Mouse (Mus musculus): ENCODE measurements around the gene Spic. TPM values are rescaled to one million over a fixed set of nuclear protein-coding genes. Genes with fewer than 3 reads are reported as not detected.
"Not testable (repeated sequence)": the region's sequence is repeated elsewhere in the genome, so short reads cannot be mapped to it uniquely, and the experiment has no call there.

Spic gene
- not detected for total RNA-seq (2021)

DNA sequence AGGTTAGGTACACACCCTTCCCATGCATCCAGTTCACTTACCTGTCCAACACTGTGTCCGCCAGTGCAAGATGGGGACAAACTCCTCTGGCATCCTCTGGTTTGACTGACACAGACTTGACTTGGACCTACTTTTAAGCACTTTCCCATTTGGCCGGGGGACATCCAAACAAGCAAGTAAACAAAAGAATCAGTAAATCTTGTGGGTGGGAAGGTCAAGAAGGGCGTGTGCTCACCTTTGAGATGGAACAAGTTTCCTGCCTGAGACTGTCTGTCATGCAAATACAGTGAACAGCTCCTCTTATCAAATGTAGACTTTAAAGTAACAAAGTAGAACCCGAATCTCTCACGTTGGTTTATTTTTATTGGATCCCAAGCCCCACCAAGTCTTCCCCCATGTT is at the start of gene Spic:
Gene Spic, minus strand, starts transcription at position 91 of the 400 bp plus-strand sequence.
- no peak for DNase-seq (ENCODE audit: extremely low spot score in 1 of 2, low spot score in 1 of 2)

DNA sequence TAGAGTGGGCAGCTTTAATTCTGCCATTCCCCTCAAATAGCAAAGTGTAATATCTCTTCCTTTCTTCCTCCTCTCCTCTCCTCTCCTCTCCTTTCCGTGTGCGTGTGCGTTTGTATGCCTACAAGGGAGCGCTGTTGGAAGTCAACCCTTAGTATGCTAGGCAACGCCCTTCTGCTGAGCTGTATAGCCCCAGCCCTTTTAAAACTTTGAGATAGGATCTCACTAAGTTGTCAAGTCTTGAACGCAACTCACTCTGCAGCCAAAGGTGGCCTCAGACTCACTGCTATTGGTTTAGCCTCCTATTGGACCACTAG is 47.5 kb upstream of the Spic start:
- no peak for DNase-seq (ENCODE audit: extremely low spot score in 1 of 2, low spot score in 1 of 2)

DNA sequence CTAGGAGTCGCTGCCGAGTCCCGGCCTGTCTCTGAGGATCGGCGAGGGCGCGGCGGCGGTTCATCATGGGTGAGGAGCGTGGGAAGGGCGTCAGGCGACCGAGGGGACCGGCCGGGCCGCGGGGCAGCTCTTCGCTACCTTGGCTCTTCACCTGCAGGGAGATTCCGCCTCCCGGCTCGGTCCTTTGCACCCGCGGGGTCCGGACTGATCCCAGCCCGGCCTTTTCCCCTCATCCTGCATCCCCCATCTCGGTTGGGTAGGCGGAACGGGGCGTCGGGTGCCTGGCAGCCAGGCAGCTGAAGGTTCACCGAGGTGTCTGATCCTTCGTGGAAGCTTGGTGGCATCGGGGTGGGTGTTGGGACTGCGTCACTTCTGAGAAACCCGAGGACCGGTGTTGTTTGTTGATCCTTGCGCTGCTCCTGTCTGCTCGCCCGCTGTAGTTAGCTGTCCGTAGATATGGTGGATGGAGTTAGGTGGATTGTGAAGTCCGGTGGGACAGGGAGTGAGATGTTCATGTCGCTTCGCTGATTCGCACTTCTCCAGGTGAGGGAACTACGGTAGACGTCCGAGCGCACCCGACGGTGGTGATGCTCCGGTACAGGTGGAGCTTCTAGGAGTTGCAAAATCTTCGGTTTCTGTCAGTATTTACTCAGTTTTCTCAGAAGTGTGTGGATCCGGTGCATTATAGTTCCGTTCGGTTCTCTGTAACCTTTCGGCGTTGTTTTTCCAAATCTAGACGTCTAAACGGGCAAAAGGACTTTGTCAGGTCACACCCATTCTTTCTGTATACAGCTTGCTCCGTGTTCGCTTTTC is 46.9 kb upstream of the Spic start:
- peak; percentile 16 to 29 for DNase-seq (ENCODE audit: extremely low spot score in 1 of 2, low spot score in 1 of 2)

DNA sequence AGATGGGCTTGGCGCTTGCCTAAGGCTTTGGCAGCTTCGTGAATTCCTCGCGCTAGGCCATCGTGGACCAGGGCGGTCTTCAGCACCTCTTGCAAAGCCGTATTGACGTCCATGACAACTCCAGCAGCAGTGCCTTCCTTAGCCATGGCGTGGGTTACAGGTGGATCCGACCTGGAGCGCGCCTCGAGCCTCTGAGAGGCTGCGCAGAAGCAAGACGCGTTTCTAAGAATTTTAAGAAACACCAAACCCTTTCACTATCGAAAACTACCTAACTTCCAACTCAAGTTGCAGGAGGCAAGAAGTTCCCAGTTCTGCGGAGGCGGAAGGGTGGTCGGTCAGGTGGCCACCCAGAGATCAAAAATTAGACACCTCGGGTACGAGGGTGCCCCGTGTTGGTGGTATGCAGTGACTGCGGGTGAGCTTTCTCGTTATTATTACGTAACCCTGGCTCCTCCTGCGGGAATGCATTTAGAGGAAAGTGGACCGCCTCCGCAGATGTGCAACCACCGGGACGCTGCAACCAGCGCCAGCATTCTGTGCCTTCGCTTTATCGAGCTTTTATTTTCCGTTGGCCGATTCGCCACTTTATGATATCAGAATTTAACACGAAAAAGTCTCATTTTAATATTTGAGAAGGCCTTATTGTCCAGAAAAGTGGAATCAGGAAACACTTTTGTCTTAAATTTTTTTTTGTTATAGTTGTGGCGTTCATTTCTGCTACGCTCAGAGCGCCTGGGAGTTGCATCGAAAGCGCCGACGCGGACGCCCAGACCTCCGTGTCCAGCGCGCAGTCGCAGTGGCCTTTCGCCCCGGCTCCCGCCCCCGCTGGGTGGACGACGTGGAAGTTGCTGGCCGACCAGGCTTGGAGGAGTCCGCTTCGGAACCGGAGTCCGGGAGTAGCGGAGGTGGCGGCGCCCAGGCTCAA is 46.0 kb upstream of the Spic start, which contains the start of gene Arl1:
Gene Arl1, plus strand, starts transcription at position 288 of the 925 bp plus-strand sequence.
- peak; percentile 87 to 90 for DNase-seq (ENCODE audit: extremely low spot score in 1 of 2, low spot score in 1 of 2)

DNA sequence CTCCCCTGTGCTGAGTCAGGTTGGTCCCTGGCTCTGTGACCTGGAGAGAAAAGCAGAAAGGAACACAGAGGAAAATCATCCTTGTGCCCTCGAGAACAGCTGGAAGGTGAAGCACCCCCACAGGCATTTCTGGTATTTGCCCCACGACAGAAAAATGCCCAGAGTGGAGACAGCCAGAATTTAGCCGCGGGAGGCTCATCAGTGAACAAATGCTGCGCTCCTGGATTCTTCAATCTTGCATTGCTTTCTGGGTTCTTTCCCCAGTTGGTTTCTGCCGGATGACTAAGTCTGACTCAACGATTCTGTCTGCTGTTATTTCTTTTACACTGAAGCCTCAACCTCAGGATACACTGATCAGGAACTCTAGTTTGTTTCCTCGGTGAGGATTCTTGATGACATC is 43.4 kb upstream of the Spic start:
- no peak for DNase-seq (ENCODE audit: extremely low spot score in 1 of 2, low spot score in 1 of 2)

DNA sequence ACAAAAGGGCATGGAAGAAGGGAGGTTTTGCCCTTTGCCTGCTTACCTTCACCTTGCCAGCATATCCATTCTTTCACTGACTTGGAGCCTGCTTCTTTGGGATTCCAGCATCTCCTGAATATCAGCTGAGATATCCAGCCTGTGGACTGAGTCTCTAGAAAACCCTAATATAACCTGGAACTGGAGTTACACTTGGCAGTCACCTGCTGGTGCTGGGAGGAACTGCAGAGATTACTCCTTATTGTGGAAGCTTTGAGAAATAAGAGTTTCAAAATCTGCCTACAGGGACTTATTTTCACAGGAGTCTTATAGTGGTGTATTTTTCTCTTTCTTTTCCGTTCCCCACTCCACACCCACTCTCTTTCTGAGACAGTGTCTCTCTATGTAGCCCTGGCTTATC is 42.3 kb upstream of the Spic start:
- DNase-seq (ENCODE audit: extremely low spot score in 1 of 2, low spot score in 1 of 2) = peak in 1 of 2 experiments; percentile 56

DNA sequence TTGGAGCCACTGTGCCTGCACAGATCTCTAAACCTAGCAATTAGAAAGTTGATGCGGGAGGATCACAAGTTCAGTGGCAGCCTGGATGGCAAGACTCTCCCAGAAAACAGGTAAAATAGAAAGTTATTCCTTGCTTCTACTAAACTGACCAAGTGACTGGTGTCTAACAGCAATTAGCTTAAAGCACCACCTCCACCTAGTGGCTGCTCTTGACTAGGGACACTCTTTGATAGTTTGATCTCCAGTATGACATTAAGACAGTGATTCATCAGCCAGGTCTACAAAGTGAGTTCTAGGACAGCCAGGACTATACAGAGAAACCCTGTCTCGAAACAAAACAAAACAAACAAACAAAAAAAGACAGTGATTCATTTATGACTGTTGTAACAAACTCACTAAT is 40.5 kb upstream of the Spic start:
- DNase-seq (ENCODE audit: extremely low spot score in 1 of 2, low spot score in 1 of 2) = no peak

DNA sequence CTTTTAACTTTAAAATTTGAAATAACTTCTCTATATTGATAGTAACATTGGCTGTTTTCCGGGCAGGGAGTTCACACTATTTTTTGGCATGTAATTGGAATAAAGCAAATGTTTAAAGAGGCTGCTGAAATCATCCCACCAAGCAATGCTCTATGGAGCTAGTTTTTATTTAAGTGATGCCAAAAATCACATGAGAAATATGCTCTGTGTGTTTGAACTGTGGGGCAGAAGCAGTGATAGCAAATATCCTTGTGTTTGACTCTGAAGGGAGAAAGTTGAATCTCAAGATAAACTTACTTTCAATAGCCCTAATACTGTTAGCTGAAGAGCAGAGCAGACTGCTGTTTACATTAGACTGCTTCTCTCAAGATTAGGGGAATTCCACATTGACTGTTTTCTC is 34.8 kb upstream of the Spic start:
- DNase-seq (ENCODE audit: extremely low spot score in 1 of 2, low spot score in 1 of 2) = no peak

DNA sequence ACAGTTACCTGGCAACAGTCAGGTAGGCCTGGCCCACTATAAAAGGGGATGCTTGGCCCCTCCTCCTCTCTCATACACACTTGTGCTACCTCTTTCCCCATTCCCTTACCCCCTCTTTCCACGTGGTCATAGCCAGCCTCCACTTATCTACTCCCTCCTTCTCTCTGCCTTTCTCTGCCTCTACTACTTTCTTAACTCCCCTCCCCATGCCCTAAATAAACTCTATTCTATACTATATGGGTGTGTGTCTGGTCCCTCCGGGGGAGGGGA is 32.9 kb upstream of the Spic start:
- no peak for DNase-seq (ENCODE audit: extremely low spot score in 1 of 2, low spot score in 1 of 2)

DNA sequence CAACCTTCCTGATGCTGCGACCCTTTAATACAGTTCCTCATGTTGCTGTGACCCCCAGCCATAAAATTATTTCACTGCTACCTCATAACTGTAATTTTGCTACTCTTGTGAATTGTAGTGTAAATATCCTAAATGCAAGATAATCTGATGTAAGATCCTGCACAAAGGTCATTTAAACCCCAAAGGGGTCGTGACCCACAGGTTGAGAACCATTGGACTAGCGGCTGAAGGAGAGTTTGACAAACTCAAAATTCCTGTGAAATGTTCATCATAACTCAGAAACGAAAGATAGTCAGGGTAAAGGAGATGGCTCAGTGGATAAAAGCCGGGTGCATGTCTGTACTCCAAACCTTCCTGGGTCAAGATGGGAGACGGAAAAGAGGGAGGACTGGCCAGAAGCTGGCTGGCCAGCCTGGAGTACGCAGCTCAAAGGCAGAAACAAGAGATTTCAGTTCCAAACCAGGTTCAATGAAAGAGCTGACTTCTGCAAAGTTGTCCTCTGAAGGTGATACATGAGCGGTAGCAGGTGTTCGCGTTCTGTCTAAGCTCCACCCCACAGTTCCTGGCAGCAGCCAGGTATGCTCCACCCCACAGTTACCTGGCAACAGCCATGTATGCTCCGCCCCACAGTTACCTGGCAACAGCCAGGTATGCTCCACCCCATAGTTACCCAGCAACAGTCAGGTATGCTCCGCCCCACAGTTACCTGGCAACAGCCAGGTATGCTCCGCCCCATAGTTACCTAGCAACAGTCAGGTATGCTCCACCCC is 32.4 kb upstream of the Spic start:
- DNase-seq (ENCODE audit: extremely low spot score in 1 of 2, low spot score in 1 of 2) = no peak

DNA sequence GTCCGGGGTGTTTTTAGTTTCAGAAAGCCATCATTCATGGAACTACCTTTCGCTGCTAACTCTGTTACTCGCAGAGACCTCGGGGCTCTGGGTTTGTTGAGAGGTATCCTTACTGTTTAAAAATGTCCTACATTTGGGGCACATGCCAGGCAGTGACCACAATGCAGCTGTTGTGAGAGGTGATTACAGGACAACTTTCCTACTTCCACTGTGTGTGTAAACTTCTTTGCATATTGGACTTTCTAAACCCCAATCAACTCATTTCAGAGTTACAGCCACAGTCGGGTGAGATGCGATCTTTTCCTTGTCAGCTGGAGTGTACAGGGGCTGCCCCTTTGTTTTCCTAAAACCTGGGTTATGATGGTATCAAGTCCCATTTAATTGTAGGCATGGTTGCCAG is 30.8 kb upstream of the Spic start:
- no peak for DNase-seq (ENCODE audit: extremely low spot score in 1 of 2, low spot score in 1 of 2)

DNA sequence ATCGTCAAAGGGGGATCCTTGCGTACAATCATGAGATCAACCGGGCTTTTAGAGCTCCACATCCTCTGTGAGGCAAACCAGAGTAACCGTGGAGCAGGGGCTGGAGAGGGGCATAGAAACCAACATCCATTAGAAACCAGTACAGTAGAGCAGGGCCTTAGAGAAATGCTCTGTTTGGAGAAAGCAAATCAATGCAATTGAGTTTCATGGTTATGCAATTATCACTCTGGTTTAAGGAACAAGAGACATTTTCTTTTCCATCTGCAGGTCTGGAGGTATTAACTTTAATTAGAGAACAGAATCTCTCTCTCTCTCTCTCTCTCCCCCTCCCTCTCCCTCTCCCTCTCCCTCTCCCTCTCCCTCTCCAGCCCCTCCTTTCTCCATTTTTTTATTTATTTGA is 29.9 kb upstream of the Spic start:
- DNase-seq (ENCODE audit: extremely low spot score in 1 of 2, low spot score in 1 of 2) = no peak

DNA sequence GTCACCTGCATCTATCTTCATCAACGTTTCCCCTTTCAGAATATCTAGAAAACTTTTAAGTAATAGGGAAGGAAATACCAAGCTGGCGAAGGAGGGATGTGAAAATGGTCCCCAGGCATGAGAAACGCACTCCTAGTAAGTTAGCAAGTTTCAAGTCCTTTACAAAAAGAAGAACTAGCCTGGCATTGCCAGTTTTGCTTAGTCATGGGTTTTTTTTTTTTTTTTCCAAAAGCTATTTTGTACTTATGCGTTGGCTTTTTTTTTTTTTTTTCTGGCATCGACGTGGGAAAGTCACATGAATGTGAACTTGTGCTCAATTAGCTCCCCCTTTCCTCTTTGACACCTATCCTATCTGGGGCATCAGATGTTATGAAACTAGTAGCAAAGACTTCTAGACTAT is 27.5 kb upstream of the Spic start:
- no peak for DNase-seq (ENCODE audit: extremely low spot score in 1 of 2, low spot score in 1 of 2)

DNA sequence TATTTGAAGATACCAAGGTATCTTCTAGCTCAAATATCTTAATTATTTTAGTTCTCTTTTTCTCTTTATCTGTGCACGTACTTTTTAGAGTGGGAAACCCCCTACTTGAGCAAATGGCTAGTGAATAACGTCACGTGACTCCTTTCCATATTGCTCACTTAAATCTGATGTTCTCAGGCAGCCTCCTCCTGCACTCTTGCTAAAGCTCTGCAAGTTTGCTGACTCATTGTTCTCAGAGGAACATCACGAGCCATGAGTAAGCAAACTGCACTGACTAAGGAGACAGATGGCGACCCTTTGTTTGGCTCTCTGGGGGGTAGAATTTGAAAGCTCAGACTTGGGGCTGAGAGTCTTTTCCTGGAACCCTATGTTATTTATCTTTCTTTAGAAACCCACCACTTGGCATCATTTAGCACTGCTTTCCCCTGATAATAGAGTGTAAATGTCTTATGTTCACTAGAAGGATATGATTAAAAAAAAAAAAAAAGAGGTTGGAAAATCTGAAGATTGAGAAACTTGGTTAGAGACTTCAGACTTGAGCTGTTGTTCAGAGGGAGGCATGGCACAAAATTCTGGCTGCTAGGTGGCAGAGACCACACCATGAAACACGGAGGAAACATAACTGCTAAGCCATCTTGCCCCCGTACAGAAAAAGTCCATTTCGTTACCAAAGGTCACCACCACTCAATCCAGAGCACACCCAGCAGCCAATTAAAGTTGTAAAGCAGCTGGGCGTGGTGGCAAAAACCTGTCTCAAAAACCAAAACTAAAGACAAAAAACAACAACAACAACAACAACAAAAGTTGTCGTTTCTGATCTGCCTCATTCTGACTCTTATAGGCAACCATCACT is 24.1 kb upstream of the Spic start:
- no peak for DNase-seq (ENCODE audit: extremely low spot score in 1 of 2, low spot score in 1 of 2)

DNA sequence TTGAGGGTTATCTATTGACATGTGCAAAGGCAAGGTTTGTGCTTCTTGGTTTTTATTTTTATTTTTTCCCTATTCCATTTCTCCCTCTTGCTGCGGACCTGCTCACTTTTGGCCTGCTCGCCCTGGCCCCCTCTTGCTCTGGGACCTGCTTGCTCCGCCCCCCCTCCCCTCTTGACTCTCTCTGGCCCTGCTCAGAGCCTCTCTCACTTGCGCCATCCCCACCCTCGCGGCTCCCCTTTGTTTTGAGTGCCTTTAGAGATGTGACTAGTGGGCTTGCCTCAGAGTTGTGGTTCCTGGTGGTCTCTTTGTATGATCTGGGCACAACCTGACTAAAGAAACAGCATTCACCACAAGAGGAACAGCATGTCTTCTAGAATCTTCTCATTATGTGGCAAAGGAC is 16.1 kb upstream of the Spic start:
- DNase-seq (ENCODE audit: extremely low spot score in 1 of 2, low spot score in 1 of 2) = no peak

DNA sequence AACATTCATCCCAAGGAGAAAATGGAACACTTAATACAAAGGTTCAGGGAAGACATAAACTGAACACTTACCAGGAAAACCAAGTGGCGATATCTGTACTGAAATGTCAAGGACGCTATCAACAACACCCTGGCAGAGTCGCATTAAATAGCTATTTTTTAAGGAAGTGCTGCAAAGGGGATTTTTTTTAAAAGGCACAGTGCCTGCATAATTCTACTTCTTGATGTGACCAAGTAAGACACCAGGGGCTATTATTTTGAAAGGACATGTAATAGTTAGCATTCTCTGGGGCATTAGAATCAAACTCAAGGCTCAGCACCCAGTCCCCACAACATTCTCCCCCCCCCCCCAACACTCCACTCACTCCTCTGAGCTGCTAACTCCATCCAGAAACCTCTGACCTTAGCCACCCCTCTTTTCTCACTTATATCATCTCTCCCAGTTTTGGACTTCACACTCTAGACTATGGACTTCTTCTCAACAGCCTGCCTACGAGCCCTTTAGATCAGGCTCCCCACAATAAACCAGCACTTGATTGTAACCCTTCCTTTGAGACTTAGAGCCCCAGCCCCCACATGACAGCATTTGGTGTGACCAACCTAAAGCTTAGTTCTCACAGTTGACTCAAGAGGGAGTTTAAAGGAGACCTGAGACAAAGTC is 1.8 kb downstream of the Spic start:
- DNase-seq (ENCODE audit: extremely low spot score in 1 of 2, low spot score in 1 of 2) = no peak

DNA sequence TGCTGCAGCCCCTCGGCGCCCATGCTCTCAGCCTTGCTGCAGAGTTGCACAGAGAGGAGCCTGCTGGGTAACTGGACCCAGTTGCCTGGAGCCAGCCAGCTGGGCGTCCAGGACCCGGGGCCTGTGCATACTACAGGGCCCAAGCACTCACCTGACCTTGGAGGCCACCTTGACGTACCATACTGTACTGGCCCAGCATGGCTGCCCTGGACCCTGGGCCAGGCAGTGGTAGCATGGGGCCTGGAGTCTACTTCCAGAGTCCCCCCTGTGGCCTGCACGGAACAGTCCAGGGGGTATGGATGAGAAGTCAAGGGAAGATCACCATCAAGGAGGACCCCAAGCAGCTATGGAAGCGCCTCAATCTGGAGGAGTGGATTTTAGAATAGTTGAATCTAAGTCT is 12.0 kb downstream of the Spic start:
- no peak for DNase-seq (ENCODE audit: extremely low spot score in 1 of 2, low spot score in 1 of 2)

DNA sequence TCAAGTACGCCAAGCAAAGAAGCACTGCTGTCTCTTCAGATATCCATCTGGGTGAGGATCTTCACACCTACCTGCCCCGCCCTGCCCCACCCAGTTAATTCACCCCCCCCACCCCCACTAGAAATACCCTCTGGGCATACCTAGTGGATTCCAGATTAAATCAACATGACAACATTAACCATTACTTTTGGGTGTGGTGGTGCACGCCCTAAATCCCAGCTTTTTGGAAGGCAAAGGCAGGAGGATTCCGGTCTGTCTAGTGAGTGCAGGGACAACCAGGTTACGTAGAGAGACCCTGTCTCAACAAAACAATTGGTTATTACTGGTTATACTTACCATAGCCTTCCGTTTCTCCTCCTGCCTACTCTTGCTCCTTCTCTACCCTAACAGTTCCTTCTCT is 12.7 kb downstream of the Spic start:
- no peak for DNase-seq (ENCODE audit: extremely low spot score in 1 of 2, low spot score in 1 of 2)

DNA sequence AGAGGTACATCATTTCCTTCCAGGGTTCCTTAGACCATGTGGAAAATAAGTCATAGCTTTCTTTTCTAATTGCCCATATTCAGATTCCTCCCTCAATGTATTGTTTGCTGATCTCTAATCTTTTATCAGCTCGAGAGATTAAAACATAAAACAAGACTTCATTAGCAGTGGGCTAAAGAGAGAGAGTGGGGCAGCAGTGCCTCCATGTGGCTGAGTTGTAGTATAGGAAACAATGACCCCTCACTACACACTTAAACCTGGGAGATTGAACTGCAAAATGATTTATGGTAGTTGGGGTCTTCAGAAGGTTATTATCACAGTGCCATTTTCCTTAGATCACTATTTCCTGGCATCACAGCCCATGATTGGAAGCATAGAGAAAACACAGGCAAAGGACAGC is 15.1 kb downstream of the Spic start:
- peak; percentile 9 to 54 for DNase-seq (ENCODE audit: extremely low spot score in 1 of 2, low spot score in 1 of 2)

DNA sequence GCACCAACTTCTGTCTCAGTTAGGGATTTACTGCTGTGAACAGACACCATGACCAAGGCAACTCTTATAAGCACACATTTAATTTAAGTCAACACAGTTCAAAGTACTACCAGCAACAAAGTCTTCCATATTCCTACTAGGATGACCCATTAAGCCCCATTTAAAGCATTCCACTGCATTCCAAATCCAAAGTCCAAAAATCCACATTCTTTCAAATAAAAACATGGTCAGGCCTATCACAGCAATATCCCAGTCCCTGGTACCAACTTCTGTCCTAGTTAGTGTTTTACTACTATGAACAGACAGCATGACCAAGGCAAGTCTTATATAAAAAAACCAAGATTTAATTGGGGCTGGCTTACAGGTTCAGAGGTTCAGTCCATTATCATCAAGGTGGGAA is 21.0 kb downstream of the Spic start:
- not testable (repeated sequence) for DNase-seq (ENCODE audit: extremely low spot score in 1 of 2, low spot score in 1 of 2)
